Mouse (Mus musculus) heart, postnatal 0 days (tissue): Measurements from ENCODE around the gene Nt5c2.

Source experiments
- CTCF ChIP-seq: IDR thresholded peaks from 2 replicates; pipeline ENCODE4 v1.5.1; 2016; ENCODE audit warnings: antibody characterized with exemption, control low read depth, low read depth
- EP300 ChIP-seq: IDR thresholded peaks from 2 replicates; pipeline ENCODE4 v1.6.1; 2016; ENCODE audit warnings: antibody characterized with exemption, low read depth

DNA sequence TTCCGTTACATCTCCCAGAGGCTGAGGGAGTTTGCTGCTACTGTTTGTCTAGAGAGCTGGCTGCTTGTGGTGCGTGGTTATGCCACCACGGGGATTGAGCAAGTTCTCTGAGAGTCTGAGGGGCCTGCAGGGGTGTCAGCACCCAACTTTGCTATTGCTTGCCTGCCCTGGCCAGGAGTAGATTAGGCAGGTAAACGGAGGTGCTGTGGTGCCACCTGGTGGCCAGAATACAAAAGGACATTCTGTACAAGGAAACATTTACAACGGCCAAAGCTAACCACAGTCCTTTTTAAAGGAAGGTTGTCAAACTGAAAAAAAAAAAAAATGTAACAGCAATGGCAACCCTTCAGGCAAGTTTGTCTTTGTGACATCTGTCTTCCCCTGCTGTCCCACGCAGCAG is 145.4 kb downstream of the Nt5c2 start:
- TF ChIP-seq EP300 (no peak), CTCF (peak; percentile 89)
